Mouse (Mus musculus) megakaryocyte, embryonic 14.5 days (primary cell): Measurements from ENCODE around the gene Arsa. TPM values are rescaled to one million over a fixed set of nuclear protein-coding genes. Genes with fewer than 3 reads are reported as not detected.

Source experiments
- H3K27me3 ChIP-seq: replicated peaks from 2 replicates; pipeline ENCODE3; 2012; ENCODE audit warnings: inconsistent platforms
- H3K36me3 ChIP-seq: replicated peaks from 2 replicates; pipeline ENCODE3; 2012; ENCODE audit warnings: low read length, inconsistent platforms, mixed read lengths
- H3K4me1 ChIP-seq: 2 replicates; pipeline ENCODE4 v1.6.1; 2012; ENCODE audit warnings: inconsistent platforms
- H3K4me3 ChIP-seq: replicated peaks from 2 replicates; pipeline ENCODE3; 2012; ENCODE audit warnings: moderate library complexity, mild to moderate bottlenecking, inconsistent platforms
- H3K9me3 ChIP-seq: 2 replicates; pipeline ENCODE4 v1.6.1; 2012; ENCODE audit warnings: inconsistent platforms
- FLI1 ChIP-seq: IDR thresholded peaks from 2 replicates; pipeline ENCODE4 v1.6.1; 2012; ENCODE audit warnings: low read length, inconsistent platforms, mixed read lengths
- GATA1 ChIP-seq: IDR thresholded peaks from 3 replicates; pipeline ENCODE4 v1.6.1; 2012; ENCODE audit warnings: mixed read lengths, low read length, inconsistent platforms, borderline replicate concordance
- polyA plus RNA-seq: library from polyadenylated mRNA; stranded (reverse); fragments of >175 nt; gene quantifications from 2 replicates; pipeline ENCODE4 v1.2.3, GENCODE M21; 2012; ENCODE audit warnings: low replicate concordance; ENCODE audit not compliant: insufficient read depth

Gene Arsa
- polyA plus RNA-seq: 82.1 and 91.3 TPM in 2 replicates

- Histone ChIP-seq H3K36me3 (peaks cover 59% of the 10 kb centered on the region), H3K4me1 (peaks cover 54% of the 10 kb centered on the region), H3K9me3 (peaks cover 2% of the 10 kb centered on the region; the same call in 1 of the 2 replicates), H3K4me3 (peak within 1 kb of the TSS; percentile 99), H3K27me3 (no peaks in the 10 kb centered on the region)
- TF ChIP-seq GATA1 (no peak), FLI1 (no peak)
Measured at GRCm38 (mm10) chr15:89477091-89477491, at the start of gene Arsa. Arsa (minus strand) TSS chr15:89477425.

GRCm38 (mm10) chr15:89526776-89527325 lies 49.6 kb upstream of the Arsa start:
- no peak overlapping the region for H3K4me3 ChIP-seq
- peaks cover 92% of the 10 kb centered on the region for H3K36me3 ChIP-seq
- H3K4me1 ChIP-seq: peaks cover 3% of the 10 kb centered on the region; the same call in 1 of the 2 replicates
- H3K9me3 ChIP-seq: no peaks in the 10 kb centered on the region
- no peaks in the 10 kb centered on the region for H3K27me3 ChIP-seq
- TF ChIP-seq FLI1 (no peak), GATA1 (no peak)

GRCm38 (mm10) chr15:89525896-89526295 lies 48.7 kb upstream of the Arsa start:
- TF ChIP-seq GATA1 (no peak), FLI1 (no peak)
- Histone ChIP-seq H3K36me3 (peaks cover 92% of the 10 kb centered on the region), H3K9me3 (no peaks in the 10 kb centered on the region), H3K4me1 (peaks cover 3% of the 10 kb centered on the region; the same call in 1 of the 2 replicates), H3K27me3 (no peaks in the 10 kb centered on the region), H3K4me3 (no peak overlapping the region)

- Histone ChIP-seq H3K4me3 (no peak overlapping the region), H3K4me1 (peaks cover 3% of the 10 kb centered on the region; the same call in 1 of the 2 replicates), H3K9me3 (no peaks in the 10 kb centered on the region), H3K27me3 (no peaks in the 10 kb centered on the region), H3K36me3 (peaks cover 92% of the 10 kb centered on the region)
- no peak for TF ChIP-seq FLI1
- TF ChIP-seq GATA1: no peak
Measured at GRCm38 (mm10) chr15:89525464-89525863, 48.2 kb upstream of the Arsa start.

- H3K9me3 ChIP-seq: no peaks in the 10 kb centered on the region
- no peak for TF ChIP-seq GATA1
- no peak for TF ChIP-seq FLI1
- H3K27me3 ChIP-seq: no peaks in the 10 kb centered on the region
- H3K36me3 ChIP-seq: peaks cover 92% of the 10 kb centered on the region
- H3K4me1 ChIP-seq: peaks cover 8% of the 10 kb centered on the region; the same call in 1 of the 2 replicates
- no peak overlapping the region for H3K4me3 ChIP-seq
Measured at GRCm38 (mm10) chr15:89524611-89525415, 47.6 kb upstream of the Arsa start.

GRCm38 (mm10) chr15:89524001-89524571 lies 46.9 kb upstream of the Arsa start:
- no peak overlapping the region for H3K4me3 ChIP-seq
- H3K4me1 ChIP-seq: peaks cover 14% of the 10 kb centered on the region
- H3K36me3 ChIP-seq: peaks cover 93% of the 10 kb centered on the region
- H3K9me3 ChIP-seq: no peaks in the 10 kb centered on the region
- H3K27me3 ChIP-seq: no peaks in the 10 kb centered on the region
- TF ChIP-seq FLI1: no peak
- no peak for TF ChIP-seq GATA1

GRCm38 (mm10) chr15:89523283-89523832 lies 46.1 kb upstream of the Arsa start:
- Histone ChIP-seq H3K4me3 (no peak overlapping the region), H3K27me3 (no peaks in the 10 kb centered on the region), H3K36me3 (peaks cover 91% of the 10 kb centered on the region), H3K4me1 (peaks cover 11% of the 10 kb centered on the region), H3K9me3 (no peaks in the 10 kb centered on the region)
- TF ChIP-seq FLI1 (no peak), GATA1 (no peak)

- H3K27me3 ChIP-seq: no peaks in the 10 kb centered on the region
- no peak overlapping the region for H3K4me3 ChIP-seq
- TF ChIP-seq FLI1 (no peak), GATA1 (no peak)
- peaks cover 91% of the 10 kb centered on the region for H3K36me3 ChIP-seq
- H3K9me3 ChIP-seq: no peaks in the 10 kb centered on the region
- H3K4me1 ChIP-seq: peaks cover 11% of the 10 kb centered on the region
Measured at GRCm38 (mm10) chr15:89522566-89523282, 45.5 kb upstream of the Arsa start.

GRCm38 (mm10) chr15:89521951-89522350 lies 44.7 kb upstream of the Arsa start:
- H3K36me3 ChIP-seq: peaks cover 91% of the 10 kb centered on the region
- no peak overlapping the region for H3K4me3 ChIP-seq
- H3K9me3 ChIP-seq: no peaks in the 10 kb centered on the region
- TF ChIP-seq GATA1 (no peak), FLI1 (no peak)
- H3K4me1 ChIP-seq: peaks cover 11% of the 10 kb centered on the region
- no peaks in the 10 kb centered on the region for H3K27me3 ChIP-seq
